Mouse (Mus musculus) adrenal gland, adult 18-20 months (tissue): ENCODE results near the gene Cdsn. TPM values are rescaled to one million over a fixed set of nuclear protein-coding genes. Genes with fewer than 3 reads are reported as not detected.

Experiments
- DNase-seq, 2 experiments: peaks; one replicate each; pipeline ENCODE4 v3.0.0; 2021 to 2022; ENCODE audit warnings: low spot score in 2 of 2
- total RNA-seq, 2 experiments: library from RNA; stranded (reverse); gene quantifications; 1 replicate in 1 of 2; 2 replicates in 1 of 2; pipeline ENCODE4 v1.2.3; 2021

Cdsn gene
- total RNA-seq, 2 experiments from 2014 or later: 0.10 to 7.1 TPM

DNA sequence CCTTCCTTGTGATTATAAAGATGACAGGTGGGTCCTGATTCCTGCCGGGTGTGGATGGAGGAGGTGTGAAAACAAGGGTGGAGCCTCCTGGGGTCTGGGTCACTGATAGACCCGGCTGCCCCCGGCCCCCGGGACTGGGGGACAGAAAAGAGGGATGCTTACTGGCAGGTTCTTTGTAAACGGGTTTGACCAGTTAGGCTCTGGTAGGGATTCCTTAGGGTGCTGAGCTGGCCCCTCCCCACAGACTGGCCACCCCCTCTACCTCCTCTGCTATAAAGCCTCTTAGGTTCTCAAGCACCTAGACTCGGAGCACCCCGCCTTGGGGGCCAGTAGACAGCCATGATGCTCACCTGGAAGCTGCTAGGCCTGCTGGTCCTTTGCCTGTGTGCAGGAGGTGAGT, 19.0 kb upstream of the Cdsn start, which contains the start of gene Psors1c2:
Gene Psors1c2, plus strand, starts transcription at position 301 of the 400 bp plus-strand sequence.
- no peak for DNase-seq

DNA sequence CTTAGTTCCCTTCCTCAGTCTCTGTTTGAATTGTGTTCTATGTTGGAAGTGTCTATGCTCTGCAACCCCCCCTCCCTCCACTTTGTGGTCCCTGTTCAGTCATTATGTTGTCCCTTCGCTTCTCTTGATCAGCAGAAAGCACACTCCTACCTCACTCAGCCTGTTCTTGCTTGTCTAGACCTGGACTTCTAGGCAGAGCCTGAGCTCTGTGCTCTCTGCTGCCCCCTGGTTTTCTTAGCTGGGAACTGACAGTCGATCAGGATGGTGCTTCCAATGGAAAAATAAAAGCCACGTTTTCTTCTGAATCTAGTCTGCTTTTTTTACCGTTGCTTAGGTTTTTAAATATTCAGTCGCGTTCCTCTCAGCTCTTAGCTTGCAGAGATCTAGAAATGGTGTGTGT, 17.6 kb upstream of the Cdsn start:
- DNase-seq: peak; percentile 61 to 69

DNA sequence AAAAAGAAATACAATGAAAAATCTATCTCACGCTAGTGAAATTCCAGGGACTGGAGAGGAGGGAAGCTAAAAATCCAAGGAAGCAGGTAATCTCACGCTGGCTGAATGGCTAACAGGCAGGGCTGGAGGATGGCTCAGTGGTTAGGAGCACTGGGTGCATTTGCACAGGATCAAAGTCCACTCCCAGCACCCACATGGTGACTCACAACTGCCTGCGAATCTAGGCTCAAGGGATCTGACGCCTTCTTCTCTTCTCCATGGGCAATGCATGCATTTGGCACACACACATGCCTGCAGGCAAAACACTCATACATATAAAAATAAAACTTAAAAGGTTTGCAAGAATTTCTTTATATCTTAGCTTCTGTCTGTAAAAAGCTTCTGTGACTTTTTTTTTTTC, 14.5 kb upstream of the Cdsn start:
- DNase-seq: no peak

DNA sequence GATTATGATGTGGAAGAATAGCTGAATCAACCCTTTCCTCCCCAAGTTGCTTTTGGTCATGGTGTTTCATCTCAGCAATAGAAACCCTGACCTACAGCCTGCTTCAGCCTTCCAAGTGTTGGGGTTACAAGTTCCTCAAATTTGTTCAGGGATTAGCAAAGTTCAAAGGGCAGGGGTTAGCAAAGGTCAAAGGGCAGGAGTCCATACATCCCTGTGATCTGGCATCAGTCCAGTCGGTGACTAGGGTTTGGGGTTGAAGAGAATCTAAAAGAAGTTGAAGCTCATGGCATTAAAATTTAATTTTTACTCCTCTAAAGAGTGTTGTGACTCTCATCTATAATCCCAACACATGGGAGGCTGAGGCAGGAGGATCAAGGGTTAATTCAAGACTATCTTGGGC, 13.5 kb upstream of the Cdsn start:
- no peak for DNase-seq

DNA sequence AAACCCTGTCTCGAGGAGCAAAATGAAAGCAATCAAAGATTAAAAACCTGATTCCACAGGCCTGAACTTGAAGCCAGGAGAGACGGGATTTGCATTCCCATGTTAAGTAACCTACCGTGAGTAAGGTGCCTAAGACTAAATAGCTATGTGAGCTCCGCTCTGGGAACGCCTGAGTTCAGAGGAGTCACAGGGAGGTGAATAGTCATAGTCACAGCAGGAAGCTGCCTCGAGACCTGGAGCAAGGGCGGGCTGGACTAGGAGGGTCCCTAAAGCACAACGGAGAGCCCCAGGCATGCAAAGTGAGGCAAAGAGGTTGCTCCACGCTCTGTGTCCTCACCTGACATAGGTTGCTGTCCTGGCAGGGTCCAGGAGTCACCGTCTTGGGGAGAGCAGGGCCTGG, 12.4 kb upstream of the Cdsn start:
- no peak for DNase-seq

DNA sequence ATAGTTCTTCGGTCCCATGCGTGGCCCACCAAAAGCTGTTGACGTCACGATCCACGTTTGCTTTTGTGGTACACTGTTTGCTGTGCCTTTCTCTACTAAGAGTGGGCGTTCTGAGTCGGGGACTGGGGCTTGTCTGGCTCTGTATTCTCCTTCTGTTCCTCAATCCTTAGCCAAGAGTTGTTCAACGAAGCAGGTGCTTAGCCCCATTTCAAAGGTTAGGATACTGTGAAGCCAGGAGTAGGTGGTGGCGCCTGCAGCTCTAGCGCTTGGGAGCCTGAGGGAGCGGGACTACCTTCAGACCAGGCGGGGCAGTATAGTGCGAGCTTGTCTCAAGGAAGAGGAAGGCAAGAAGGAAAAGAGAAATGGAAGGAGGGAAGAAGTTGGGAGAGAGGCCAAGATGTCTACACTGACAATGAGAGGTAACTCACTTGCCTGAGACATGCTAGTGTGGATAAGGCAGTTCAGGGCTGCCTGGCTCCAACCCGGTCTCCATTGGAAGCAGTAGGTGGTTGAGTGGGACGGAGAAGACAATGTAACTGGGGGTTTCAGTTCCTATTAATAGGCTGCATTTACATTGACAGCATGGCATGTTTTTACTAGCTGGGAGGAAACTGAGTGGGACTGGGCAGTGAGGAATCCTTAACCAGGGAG, 9.0 kb upstream of the Cdsn start:
- no peak for DNase-seq

DNA sequence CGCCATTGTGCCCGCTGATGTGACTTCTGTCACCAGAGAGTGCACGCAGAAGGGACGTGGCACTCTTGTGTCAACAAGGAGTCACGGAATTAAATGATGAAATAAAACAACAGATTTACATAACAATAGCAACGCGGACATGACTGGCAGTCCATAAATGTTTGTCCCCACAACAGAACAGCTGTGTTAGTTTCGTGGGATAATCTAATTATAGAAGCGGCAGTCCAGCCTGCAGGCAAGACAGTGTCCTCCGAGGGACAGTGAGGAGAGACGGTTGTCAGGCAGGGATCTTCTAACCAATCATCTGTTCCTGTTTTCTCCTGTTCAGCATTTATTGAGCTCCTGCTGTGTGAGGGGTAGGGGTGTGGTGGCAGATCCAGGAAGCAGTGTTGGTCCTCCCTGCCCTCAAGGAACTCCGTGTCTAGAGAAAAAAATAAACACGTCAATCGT, 8.5 kb upstream of the Cdsn start:
- DNase-seq: no peak

DNA sequence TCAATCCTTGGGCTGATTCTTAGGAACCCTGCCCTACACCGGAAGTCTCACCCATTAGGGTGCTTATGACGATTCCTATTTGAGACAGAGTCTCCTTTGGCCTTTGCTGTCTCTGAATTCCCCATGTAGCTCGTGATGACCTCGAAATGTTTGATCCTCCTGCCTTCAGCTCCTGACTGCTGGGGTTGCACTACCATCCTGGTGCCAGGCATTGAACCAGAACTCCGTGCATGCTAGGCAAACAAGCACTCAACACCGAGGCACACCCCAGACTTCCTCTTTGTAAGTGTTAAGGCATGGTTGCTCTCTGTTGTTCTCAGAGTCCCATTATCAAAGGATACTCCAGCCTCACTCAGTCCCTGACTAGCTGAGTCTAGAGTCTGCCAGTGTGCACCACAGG, 7.9 kb upstream of the Cdsn start:
- no peak for DNase-seq

DNA sequence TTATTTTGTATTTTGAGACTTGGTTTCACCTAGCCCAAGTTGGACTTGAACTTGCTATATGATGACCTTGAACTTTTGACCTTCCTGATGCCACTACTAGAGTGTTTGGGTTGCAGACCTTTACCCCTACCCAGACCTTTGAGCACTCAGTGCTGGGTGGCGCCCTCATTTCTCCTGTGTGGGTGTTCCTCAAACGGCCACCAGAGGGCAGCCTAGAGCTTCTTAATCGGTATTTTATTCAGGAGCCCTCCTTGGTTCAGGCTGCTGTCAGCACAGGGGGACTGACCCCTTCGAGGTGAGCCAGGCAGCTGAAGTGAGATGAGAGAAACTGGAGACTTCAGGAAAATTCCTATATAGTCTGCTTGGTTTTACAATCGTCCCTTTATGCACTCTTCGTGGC, 7.2 kb upstream of the Cdsn start:
- peak; percentile 57 to 60 for DNase-seq

DNA sequence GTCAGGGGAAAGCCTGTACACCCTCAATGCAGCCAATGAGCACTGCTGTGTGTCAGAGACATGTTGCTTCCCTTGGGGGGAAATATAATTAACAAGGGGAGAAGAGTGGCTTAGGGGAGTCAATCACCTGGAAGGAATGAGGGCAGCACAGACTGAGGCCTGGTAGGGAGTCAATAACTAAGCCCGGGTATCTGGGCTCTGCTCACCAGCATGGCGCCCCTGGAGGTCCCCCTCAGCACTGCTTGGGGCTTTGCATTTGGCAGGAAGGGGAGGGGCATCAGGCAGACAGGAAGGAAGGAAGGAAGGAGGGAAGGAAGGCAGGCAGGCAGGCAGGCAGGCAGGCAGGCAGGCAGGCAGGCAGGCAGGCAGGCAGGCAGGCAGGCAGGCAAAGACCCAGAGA, 4.5 kb upstream of the Cdsn start:
- DNase-seq: no peak

DNA sequence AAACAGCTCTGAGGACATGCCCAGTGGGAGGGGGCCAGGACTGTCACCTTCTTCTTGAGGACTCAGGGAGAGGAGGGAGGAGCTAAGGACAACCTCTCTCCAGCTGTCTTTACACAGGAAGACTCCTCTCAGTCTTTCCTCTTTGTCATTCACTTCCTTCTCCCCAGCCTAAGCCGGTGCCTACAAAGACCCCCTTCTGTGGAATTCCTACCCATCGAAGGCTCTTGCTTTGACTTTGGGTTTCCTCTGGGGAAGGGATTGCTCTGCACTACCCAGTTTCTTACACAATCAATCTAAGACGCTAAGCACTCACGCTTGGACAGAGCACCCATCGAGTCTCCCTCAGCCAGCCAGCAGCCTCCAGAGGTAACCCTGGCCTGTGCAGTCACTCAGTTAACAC, 3.3 kb upstream of the Cdsn start:
- no peak for DNase-seq

DNA sequence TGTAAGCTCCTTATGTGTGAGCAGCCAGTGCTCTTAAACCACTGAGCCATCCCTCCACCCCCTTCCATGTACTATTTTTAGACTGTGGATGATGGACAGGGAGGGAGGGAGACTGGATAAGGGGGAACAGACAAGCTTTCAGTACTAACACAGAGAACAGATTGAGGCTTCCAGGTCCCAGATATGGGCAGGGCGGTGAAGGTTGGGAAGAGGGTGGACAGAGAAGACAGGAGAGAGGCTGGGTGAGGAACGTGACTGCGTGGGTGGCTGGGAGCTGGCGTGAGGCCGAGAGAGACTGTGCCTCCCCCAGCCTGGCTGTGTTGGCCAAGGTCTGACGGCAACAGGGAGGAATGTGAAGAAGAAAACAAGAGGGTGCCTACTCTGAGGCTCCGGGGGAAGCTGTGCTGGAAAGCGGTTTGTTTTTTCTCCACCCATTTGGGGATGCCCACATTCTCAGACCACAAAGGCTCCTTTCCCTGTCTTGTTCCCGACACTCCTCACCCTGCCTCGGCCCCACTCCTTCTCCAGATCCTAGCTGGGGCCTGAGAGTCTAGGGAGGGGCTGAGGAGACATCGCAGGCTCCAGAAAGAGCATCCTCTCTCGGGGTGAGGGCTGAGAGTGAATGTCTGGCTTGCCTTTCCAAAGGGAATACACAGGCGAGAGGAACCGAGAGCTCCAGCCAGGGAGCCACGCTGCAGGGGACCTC, 2.3 kb upstream of the Cdsn start:
- peak; percentile 71 to 75 for DNase-seq

DNA sequence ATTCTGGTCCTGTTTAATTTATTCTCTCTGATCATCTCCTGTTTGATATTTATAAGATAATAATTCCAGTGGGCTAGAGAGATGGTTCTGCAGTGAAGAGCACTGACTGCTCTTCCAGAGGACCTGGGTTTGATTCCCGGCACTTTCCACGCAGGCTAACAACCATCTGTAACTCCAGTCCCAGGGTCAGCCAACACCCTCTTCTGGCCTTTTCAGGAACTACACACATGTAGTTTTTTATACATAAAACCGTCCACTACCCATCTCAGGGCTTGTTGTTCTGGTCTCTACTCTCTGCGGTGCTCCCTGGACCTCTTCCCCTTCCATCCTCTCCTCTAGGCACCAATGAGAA, 1.8 kb upstream of the Cdsn start:
- DNase-seq: no peak

DNA sequence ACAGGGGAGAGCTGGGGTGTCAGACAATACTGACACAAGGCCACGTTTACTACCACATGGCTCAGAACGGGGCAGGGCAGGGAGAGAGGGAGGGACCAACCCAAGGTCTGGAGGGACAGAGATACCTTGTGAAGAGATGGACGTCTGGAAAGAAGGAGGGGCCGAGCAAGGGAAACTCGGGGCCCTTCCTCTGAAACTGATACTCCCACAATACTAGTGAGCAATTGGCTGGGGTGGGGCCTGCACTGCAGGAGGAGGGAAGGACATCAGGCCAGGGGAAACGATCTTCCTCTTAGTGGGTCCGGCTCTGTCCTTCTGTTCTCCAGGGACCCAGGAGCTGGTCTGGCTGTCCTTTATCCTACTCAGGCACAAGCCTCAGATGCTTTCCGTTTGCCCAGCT, 1.1 kb upstream of the Cdsn start:
- no peak for DNase-seq

DNA sequence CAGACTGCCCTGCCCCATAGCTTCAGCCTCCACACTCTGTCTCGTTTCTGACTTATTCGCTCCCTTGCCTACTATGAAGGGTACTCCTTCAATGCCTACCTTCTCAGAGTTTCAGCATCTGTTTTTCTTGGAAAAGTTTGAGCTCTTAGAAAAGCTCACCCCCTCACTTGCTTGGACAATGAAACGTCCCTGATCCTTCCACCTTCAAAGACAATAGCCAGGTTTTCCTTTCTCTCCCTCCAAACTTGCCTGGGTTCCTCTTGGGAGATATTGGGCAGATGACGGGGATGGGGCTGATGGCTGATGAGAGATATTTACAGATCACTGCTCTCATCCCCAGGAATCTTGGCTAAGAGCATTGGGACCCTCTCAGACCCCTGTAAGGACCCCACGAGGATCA, 2.4 kb downstream of the Cdsn start:
- DNase-seq: no peak

DNA sequence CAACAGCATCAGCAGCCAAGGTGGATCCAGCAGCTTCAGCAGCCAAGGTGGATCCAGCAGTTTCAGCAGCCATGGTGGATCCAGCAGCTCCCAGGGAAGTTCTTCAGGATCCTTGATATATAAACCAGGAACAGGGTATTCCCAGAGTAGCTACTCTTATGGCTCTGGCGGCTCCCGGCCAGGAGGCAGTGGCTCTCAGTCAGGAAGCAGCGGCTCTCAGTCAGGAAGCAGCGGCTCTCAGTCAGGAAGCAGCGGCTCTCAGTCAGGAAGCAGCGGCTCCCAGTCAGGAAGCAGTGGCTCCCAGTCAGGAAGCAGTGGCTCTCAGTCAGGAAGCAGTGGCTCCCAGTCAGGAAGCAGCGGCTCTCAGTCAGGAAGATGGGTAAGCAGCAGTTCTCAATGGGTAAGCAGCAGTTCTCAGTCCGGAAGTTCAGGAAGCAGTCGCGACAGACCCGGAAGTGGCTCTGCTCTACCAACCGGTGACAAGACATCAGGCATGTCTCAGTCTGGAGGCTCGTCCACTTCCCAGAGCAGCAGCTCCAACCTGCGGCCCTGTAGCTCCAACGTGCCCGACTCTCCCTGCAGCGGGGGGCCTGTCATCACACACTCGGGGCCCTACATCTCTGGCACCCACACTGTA, 3.0 kb downstream of the Cdsn start:
- no peak for DNase-seq

DNA sequence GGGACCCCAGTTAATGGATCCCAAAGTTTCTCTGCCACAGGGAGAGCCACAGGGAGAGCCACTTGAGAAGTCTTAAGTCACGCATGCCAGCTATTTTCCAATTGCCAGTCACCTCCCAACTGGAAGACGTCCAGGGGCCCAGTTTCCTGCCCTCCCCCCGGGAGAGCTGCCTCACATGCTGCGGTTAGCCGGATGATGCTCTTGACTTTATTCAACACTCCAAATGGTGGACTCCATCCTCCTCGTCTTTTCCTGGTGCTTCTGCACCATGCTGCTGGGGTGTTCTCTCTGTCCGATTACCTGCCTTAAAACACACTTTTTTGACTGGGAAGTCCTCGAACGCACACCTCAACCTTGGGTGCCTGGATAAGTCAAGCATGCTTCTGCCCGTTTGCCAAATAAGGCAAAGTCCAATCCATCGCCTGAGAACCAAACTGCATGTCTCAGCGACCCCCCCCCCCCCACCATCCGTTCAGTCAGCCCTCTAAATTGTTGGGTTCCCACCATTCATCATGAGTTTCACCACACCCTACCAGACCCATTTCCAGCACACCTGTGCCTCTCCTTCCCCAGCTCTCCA, 4.3 kb downstream of the Cdsn start:
- DNase-seq: no peak

DNA sequence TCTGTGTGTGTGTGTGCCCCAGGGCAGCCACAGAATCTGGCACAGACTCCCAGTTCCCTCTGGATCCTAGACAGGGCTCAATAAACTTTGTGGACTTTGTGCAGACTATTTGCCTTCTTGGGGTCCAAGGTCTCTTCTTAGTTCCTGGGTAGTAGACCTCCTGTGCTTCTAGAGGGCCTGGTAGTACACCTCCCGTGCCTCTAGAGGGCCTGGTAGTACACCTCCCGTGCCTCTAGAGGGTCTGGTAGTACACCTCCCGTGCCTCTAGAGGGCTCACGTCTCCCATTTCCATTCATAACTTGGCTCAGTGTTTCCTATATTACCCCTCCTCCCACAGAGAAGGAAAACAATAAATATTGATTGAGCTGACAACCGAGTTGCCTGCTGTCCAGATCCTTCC, 4.9 kb downstream of the Cdsn start:
- DNase-seq: no peak

DNA sequence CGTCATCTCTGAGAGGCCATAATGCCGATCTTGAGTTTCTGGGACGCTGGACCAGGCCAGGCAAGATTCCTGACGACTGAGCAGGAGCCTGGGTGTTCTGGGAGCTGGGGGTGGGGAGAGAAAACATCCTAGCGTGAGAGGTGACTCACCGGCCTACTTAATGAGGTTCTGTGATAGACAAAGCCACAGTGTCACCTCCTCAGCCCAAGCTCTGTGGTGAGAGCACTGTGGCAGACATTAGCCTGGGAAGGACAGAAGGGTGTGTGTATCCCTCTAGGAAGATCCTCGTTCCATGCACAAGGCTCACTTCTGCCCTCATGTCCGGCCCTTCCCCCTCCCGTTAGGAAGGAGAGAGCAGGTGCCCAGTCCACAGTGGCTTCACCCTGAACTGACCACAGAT, 5.4 kb downstream of the Cdsn start:
- DNase-seq: no peak

DNA sequence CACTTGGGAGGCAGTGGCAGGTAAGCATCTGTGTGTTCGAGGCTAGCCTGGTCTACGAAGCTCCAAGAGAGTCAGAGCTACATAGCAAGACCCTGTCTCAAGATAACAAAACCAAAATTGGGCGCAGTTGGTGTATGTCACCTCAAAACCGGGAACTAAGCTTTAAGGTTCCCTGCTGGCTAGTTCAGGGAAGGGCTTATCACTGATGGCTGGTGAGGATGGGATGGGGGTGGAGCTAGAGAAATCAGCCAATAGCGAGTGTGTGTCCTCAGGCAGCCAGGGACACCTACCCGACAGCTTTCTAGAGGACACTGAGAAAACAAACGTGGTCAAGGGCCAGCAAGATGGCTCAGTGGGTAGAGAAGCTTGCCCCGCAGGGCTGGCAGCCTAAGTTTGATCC, 6.3 kb downstream of the Cdsn start:
- no peak for DNase-seq

DNA sequence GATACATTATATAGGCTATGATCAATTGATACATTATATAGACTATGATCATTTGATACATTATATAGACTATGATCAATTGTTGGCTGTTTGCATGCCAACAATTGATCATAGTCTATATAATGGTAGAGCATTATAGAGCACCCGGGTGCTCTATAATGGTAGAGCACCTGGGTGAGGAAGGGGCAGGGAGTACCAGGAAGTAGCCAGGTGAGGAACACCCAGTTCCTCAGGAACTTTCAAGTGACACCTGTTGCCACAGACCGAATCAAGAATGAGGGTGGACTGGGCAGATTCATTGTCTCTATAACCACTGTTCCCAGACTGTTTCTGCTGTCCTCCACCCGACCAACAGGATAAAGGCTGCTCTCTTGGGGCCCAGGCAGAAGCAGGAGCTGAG, 15.2 kb downstream of the Cdsn start, which contains the start of gene 2300002M23Rik:
Gene 2300002M23Rik, plus strand, starts transcription at position 301 of the 400 bp plus-strand sequence.
- no peak for DNase-seq

DNA sequence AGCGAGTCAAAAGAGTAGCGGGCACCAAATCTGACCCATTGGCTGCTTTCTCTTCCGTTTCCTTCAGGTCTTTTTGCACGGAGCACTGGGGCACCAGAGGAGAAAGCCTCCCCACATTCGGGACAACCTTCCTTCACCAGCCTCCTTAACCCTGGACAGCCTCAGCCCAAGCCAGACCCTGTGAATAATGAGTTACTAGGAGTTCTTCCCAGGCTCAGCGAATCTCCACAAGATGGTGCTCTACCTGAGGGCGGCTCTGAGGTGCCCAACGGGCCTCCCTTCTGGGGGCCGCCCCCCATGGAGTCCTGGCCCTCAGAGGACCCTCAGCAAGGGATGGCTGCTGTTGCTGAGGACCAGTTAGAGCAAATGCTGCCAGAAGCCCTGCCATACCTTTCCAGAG, 15.8 kb downstream of the Cdsn start:
- DNase-seq: no peak
